Mouse (Mus musculus) macrophage (primary cell): ENCODE measurements at regions not wholly inside any gene's neighbourhood (a gene's known extent, or its start where the extent isn't known, plus 50 kb on each side); places are given as distances from the start of the nearest gene placed in this dataset.
A peak's percentile ranks its signal among the peaks of the same experiment; 100 is the strongest.
"Not testable (repeated sequence)": the region's sequence is repeated elsewhere in the genome, so short reads cannot be mapped to it uniquely, and the experiment has no call there.

Source experiments
- H3K27ac ChIP-seq: fragments of 350-480 bp; formaldehyde crosslinking; 2 replicates; pipeline ENCODE4 v1.9.0; 2021
- H3K36me3 ChIP-seq: fragments of 350-480 bp; formaldehyde crosslinking; 2 replicates; pipeline ENCODE4 v1.9.0; 2021; ENCODE audit errors: inconsistent target
- H3K4me3 ChIP-seq: fragments of 350-480 bp; formaldehyde crosslinking; 2 replicates; pipeline ENCODE4 v1.9.0; 2021; ENCODE audit errors: inconsistent target
- H3K79me2 ChIP-seq: fragments of 350-480 bp; formaldehyde crosslinking; 2 replicates; pipeline ENCODE4 v1.9.0; 2021; ENCODE audit errors: inconsistent target
- WGBS: methylation state at CpG from one replicate; pipeline ENCODE4 v1.1.7; 2026; ENCODE audit warnings: inconsistent platforms; ENCODE audit not compliant: missing documents; 5-methylcytosine and 5-hydroxymethylcytosine counted together

DNA sequence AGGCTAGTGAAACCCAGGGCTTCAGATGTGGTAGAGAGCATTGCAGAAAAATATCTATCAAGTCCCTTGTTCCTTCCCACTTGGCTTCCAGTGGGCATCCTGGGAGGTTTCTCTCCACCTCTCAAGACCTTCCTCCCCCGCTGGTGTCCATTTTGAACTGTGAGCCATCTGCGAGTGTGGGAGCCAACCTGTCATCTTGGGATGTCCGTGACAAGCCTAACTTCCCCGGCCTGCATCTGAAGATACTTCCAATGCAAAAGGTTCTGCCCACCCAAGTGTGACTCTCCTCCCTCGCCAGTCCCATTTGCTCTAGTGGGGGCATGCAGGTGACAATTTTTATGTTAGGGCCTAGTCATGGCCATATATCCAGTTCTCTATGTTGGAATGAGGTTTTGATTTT, 208.2 kb upstream of the Gm10131 start:
- Histone ChIP-seq H3K36me3 (no peaks in the 10 kb centered on the region), H3K79me2 (no peaks in the 10 kb centered on the region), H3K27ac (no peak overlapping the region), H3K4me3 (no peak overlapping the region)
- 97% methylated on average over 5 of the region's 5 CpGs for WGBS

DNA sequence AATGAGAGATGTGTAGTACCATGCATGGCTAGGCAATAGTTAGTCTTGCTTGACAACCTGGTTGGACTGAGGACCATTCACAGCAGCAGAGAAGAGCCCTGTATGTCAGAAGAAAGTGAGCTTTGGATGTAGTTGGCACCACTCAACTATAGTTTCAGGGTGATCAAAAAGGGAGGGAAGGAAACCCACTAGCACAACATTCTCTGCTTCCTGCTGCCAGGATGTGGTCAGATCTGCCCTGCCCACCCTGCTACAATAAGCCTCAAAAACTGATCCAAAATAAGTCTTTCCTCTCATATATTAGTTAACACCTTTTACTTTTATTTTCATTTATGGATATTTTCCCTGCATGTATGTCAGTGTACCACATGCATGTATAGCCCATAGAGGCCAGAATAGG, 203.7 kb upstream of the Gm10131 start:
- no peaks in the 10 kb centered on the region for H3K79me2 ChIP-seq
- no peak overlapping the region for H3K27ac ChIP-seq
- no peaks in the 10 kb centered on the region for H3K36me3 ChIP-seq
- H3K4me3 ChIP-seq: no peak overlapping the region

DNA sequence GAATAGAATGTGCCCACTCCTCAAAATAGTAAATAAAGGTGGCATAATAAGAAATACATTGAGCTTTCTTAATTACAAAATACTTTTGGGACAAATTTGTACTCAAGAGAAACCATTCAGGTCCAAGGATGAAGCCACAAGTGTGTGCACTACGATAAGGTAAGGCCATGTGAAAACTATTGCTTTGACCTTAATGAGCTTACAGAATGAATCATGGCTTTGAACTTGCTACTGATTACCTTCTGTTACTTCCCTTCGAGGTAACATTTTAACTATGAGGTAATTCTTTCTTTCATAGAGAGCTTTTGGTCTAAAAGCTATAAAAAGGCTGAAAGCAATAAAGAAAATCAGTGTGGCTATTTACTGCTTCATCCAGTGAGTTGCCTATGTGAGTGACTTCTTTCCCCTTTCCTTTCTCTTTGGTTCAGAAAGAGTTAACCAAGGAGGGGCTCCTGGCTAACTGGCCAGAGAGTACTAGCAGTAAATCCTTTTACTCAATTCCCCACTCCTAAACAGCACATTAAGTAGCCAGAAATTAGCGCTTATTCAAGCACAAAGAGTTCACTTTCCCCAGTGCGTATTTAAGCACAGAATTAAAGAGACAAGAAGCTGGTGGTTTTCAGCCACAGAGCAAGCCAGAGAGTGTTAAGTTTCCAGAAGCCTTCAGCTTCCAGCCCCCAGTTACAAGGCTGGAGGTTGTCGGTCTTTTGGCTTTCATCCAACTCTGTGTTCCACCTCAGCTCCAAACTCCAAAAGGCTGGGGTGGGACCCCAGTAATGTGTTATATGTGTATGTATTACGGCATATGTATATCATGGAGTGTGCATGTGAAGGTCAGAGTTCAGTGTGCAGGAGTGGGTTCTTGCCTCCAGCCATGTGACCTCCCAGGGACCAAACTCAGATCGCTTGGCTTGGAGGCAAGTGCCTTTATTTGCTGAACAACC, 194.3 kb upstream of the Gm10131 start:
- Histone ChIP-seq H3K79me2 (no peaks in the 10 kb centered on the region), H3K36me3 (no peaks in the 10 kb centered on the region), H3K27ac (no peak overlapping the region), H3K4me3 (no peak overlapping the region)
- WGBS: 82% methylated on average over 7 of the region's 7 CpGs

DNA sequence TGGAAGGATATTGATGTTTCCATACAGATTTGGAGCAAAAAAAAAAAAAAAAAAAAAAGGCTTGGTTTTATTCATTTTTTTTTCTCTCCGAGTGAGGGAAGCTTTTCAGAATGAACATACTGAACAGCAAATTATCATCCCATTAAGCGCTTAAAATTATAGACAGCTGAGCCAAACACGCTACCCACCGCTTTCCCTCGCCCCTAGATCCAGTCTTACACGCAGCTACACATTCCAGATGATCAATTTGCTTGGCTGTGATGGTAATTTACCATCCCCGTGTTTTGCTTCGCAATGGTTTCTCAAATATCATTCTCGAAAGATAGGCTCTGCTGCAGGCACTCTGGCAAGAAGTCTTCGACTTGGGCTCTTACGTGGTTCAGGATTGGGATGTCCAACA, 192.3 kb upstream of the Gm10131 start:
- no peak overlapping the region for H3K27ac ChIP-seq
- no peaks in the 10 kb centered on the region for H3K36me3 ChIP-seq
- no peak overlapping the region for H3K4me3 ChIP-seq
- WGBS: 97% methylated on average over 10 of the region's 11 CpGs
- H3K79me2 ChIP-seq: no peaks in the 10 kb centered on the region

DNA sequence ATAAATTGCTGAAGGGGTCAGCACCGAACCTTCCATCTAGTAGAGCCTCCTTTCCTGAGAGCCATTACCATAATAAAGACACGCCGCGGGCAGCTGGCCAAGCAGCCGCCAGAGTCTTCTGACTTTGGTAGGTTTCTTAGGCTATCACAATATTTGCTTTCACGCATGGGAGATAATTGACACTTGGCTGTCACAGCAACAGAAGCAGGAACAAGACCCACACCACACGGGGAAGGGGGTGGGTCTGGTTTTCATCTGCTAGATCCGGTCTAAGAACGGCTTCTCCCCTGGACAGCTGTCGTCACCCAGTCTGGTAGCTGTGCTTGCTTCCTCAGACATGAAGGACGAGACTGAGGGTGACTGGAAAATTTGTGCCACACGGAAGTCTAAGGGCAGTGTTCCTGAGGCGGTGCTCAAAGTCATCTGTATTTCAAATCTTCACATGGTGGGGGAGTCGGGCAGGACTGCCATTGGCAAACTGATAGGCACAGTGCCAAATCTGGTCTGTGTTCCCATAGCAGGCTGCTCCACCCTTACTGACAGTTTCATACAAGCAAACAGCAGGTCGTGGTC, 188.9 kb upstream of the Gm10131 start:
- no peaks in the 10 kb centered on the region for H3K79me2 ChIP-seq
- H3K27ac ChIP-seq: no peak overlapping the region
- WGBS: 76% methylated on average over 15 of the region's 15 CpGs
- no peak overlapping the region for H3K4me3 ChIP-seq
- H3K36me3 ChIP-seq: no peaks in the 10 kb centered on the region

GRCm38 (mm10) chr8:34294721-34295120, 183.2 kb upstream of the Gm10131 start:
- Histone ChIP-seq H3K4me3 (no peak overlapping the region), H3K79me2 (no peaks in the 10 kb centered on the region), H3K36me3 (no peaks in the 10 kb centered on the region), H3K27ac (no peak overlapping the region)
- 92% methylated on average over 8 of the region's 8 CpGs for WGBS

DNA sequence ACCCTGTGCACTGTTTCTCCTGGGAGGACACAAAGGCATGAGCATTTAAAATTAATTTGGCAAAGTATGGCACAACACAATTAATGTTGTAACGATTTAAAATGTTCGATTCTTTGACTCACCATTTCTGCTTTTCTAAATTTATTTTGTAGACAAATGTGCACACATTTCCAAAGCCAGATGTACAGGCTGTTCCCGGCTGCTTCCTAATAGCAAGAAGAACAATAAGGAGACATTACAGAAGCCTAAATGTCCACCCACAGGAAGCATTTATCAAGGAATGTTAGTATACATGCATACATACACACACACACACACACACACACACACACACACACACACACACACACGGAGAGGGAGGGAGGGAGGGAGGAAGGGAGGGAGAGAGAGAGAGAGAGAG, 179.1 kb upstream of the Gm10131 start:
- no peaks in the 10 kb centered on the region for H3K79me2 ChIP-seq
- WGBS: 87% methylated on average over 4 of the region's 4 CpGs
- no peak overlapping the region for H3K27ac ChIP-seq

GRCm38 (mm10) chr8:34287801-34288200, 176.3 kb upstream of the Gm10131 start:
- Histone ChIP-seq H3K27ac (no peak overlapping the region), H3K79me2 (no peaks in the 10 kb centered on the region), H3K36me3 (no peaks in the 10 kb centered on the region), H3K4me3 (no peak overlapping the region)
- WGBS: 70% methylated on average over 2 of the region's 2 CpGs

More for the DNA sequence above, 179.1 kb upstream of the Gm10131 start:
- H3K36me3 ChIP-seq: no peaks in the 10 kb centered on the region
- no peak overlapping the region for H3K4me3 ChIP-seq

- no peak overlapping the region for H3K4me3 ChIP-seq
- no peaks in the 10 kb centered on the region for H3K79me2 ChIP-seq
- H3K27ac ChIP-seq: no peak overlapping the region
- H3K36me3 ChIP-seq: no peaks in the 10 kb centered on the region
- WGBS: 98% methylated on average over 3 of the region's 3 CpGs
Observed at GRCm38 (mm10) chr8:34284576-34284975, 173.0 kb upstream of the Gm10131 start.

GRCm38 (mm10) chr8:34280433-34280832, 168.9 kb upstream of the Gm10131 start:
- H3K27ac ChIP-seq: no peak overlapping the region

DNA sequence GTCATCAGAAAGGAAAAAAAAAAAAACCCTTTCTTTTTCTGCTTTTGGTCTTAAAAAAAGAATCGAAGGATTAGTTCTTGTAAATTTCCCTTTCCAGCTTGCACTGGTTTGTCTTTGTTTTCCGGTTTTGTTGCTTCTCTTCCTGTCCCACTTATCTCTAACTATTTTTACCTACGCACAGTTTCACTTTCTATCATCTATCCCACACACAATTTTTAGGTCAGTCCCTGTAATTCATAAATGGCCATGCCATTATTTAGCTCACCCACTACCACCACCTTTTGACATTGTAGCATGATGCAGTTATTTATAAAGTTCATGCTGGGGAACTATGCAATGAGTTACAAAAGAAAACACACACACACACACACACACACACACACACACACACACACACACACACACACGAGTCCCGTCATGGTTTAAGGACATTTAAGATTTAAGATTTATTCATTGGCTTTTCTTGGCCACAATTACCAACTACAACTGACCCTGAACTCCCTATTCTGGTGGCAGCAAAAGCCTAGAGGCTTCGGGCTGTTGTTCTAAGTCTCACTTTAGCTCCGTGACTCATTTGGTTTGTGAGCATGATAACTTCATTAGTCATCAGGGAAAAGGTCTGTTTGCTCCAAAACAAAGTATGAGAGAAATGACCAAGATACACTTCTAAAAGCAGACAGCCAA, 164.6 kb upstream of the Gm10131 start:
- Histone ChIP-seq H3K79me2 (no peaks in the 10 kb centered on the region), H3K36me3 (no peaks in the 10 kb centered on the region), H3K27ac (peak overlapping the region; percentile 17), H3K4me3 (no peak overlapping the region)
- WGBS: 45% methylated on average over 6 of the region's 7 CpGs

More at GRCm38 (mm10) chr8:34280433-34280832, 168.9 kb upstream of the Gm10131 start:
- 80% methylated on average over 10 of the region's 11 CpGs for WGBS
- Histone ChIP-seq H3K4me3 (no peak overlapping the region), H3K79me2 (no peaks in the 10 kb centered on the region), H3K36me3 (no peaks in the 10 kb centered on the region)

GRCm38 (mm10) chr8:34274796-34275195, 163.3 kb upstream of the Gm10131 start:
- not testable (repeated sequence) for H3K79me2 ChIP-seq, H3K4me3 ChIP-seq, H3K27ac ChIP-seq, H3K36me3 ChIP-seq
- WGBS: 93% methylated on average over 2 of the region's 2 CpGs

GRCm38 (mm10) chr8:34274171-34274570, 162.6 kb upstream of the Gm10131 start:
- WGBS: 97% methylated on average over 6 of the region's 6 CpGs
- Histone ChIP-seq H3K36me3 (no peaks in the 10 kb centered on the region), H3K4me3 (no peak overlapping the region), H3K27ac (no peak overlapping the region), H3K79me2 (no peaks in the 10 kb centered on the region)

DNA sequence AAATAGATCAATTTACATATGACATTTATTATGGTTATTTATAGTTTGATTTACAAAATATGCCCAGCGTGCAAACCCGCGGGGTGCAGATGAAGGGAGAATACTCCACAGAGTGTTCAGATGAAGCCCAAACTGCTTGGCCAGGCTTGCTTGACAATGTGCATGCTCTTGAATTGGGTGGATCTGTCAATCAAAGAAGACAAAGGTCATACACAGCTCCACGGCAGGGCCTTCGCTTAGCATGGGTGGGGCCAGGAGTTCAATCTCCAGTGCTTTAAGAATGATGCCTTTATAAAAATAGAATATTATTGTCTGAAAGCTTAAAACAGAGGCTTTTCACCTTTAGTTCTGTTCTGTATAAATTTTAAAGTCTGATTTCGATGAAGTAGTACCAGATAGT, 158.3 kb upstream of the Gm10131 start:
- Histone ChIP-seq H3K36me3 (no peaks in the 10 kb centered on the region), H3K79me2 (no peaks in the 10 kb centered on the region), H3K4me3 (no peak overlapping the region), H3K27ac (no peak overlapping the region)
- 91% methylated on average over 6 of the region's 6 CpGs for WGBS
